Mouse (Mus musculus) ES-Bruce4 (cell line): ENCODE measurements around the gene Dnajc17. TPM values are rescaled to one million over a fixed set of nuclear protein-coding genes. Genes with fewer than 3 reads are reported as not detected.

ENCODE experiments used
- H3K27ac ChIP-seq: 2 replicates; pipeline ENCODE4 v1.5.1; 2012; ENCODE audit warnings: low read length, inconsistent platforms; ENCODE audit not compliant: insufficient read depth
- H3K27me3 ChIP-seq: 2 replicates; pipeline ENCODE4 v1.6.1; 2012; ENCODE audit warnings: mild to moderate bottlenecking, low read length, inconsistent platforms; ENCODE audit not compliant: control insufficient read depth, poor library complexity, insufficient read depth, severe bottlenecking
- H3K36me3 ChIP-seq: 2 replicates; pipeline ENCODE4 v1.6.1; 2012; ENCODE audit warnings: inconsistent platforms, mild to moderate bottlenecking, low read length, moderate library complexity; ENCODE audit not compliant: control insufficient read depth, poor library complexity, insufficient read depth, severe bottlenecking
- H3K4me1 ChIP-seq: one replicate; pipeline ENCODE4 v1.8.1; 2011; ENCODE audit warnings: low read length; ENCODE audit not compliant: control insufficient read depth, insufficient read depth
- H3K4me3 ChIP-seq: 2 replicates; pipeline ENCODE4 v1.5.1; 2011; ENCODE audit warnings: low read depth, mild to moderate bottlenecking, low read length
- H3K9ac ChIP-seq: 2 replicates; pipeline ENCODE4 v1.6.1; 2012; ENCODE audit warnings: low read depth, mild to moderate bottlenecking, inconsistent platforms; ENCODE audit not compliant: poor library complexity, severe bottlenecking
- H3K9me3 ChIP-seq: replicated peaks from 2 replicates; pipeline ENCODE4 v1.6.1; 2012; ENCODE audit warnings: mild to moderate bottlenecking, low read length, inconsistent platforms; ENCODE audit not compliant: control insufficient read depth, poor library complexity, insufficient read depth, severe bottlenecking
- CTCF ChIP-seq: IDR thresholded peaks from one replicate; pipeline ENCODE4 v1.8.1; 2011; ENCODE audit warnings: low read depth, low read length
- EP300 ChIP-seq: IDR thresholded peaks from 2 replicates; pipeline ENCODE4 v1.6.1; 2011; ENCODE audit warnings: low read depth, low read length; ENCODE audit not compliant: insufficient read depth
- POLR2A ChIP-seq: IDR thresholded peaks from one replicate; pipeline ENCODE4 v1.8.1; 2011; ENCODE audit warnings: low read length; ENCODE audit not compliant: insufficient read depth
- polyA plus RNA-seq: library from polyadenylated mRNA; stranded (reverse); fragments of >200 nt; gene quantifications from 2 replicates; pipeline ENCODE4 v1.2.4, GENCODE M21; 2011; ENCODE audit warnings: low read depth; ENCODE audit not compliant: missing spikeins, insufficient read depth, insufficient read length

Gene Dnajc17
- polyA plus RNA-seq, 1 experiment: 12.5 TPM

- TF ChIP-seq POLR2A: no peak
- TF ChIP-seq EP300: no peak
- no peak for TF ChIP-seq CTCF
- H3K27me3 ChIP-seq: no peaks in the 10 kb centered on the region
- H3K9me3 ChIP-seq: no peaks in the 10 kb centered on the region
- H3K4me1 ChIP-seq: no peaks in the 10 kb centered on the region
- H3K27ac ChIP-seq: no peak overlapping the region
- no peak overlapping the region for H3K9ac ChIP-seq
- H3K36me3 ChIP-seq: peaks cover 8% of the 10 kb centered on the region
- H3K4me3 ChIP-seq: no peak overlapping the region
These were observed 56.3 kb downstream of the Dnajc17 start for GRCm38 (mm10) chr2:119152255-119152654.

- H3K36me3 ChIP-seq: peaks cover 8% of the 10 kb centered on the region
- H3K4me3 ChIP-seq: no peak overlapping the region
- no peaks in the 10 kb centered on the region for H3K4me1 ChIP-seq
- H3K9me3 ChIP-seq: no peaks in the 10 kb centered on the region
- no peaks in the 10 kb centered on the region for H3K27me3 ChIP-seq
- H3K9ac ChIP-seq: no peak overlapping the region
- no peak overlapping the region for H3K27ac ChIP-seq
- TF ChIP-seq CTCF (no peak), EP300 (no peak), POLR2A (no peak)
These were observed 60.8 kb downstream of the Dnajc17 start for GRCm38 (mm10) chr2:119147775-119148174.

- no peak overlapping the region for H3K27ac ChIP-seq
- H3K4me3 ChIP-seq: no peak overlapping the region
- H3K9ac ChIP-seq: no peak overlapping the region
- no peaks in the 10 kb centered on the region for H3K4me1 ChIP-seq
- no peaks in the 10 kb centered on the region for H3K27me3 ChIP-seq
- TF ChIP-seq POLR2A (no peak), EP300 (no peak), CTCF (no peak)
- H3K36me3 ChIP-seq: peaks cover 10% of the 10 kb centered on the region
- no peaks in the 10 kb centered on the region for H3K9me3 ChIP-seq
These were observed 61.4 kb downstream of the Dnajc17 start for GRCm38 (mm10) chr2:119147160-119147678.

GRCm38 (mm10) chr2:119146435-119146834 lies 62.2 kb downstream of the Dnajc17 start:
- H3K9me3 ChIP-seq: no peaks in the 10 kb centered on the region
- no peak overlapping the region for H3K9ac ChIP-seq
- no peaks in the 10 kb centered on the region for H3K4me1 ChIP-seq
- H3K27me3 ChIP-seq: no peaks in the 10 kb centered on the region
- peaks cover 10% of the 10 kb centered on the region for H3K36me3 ChIP-seq
- H3K4me3 ChIP-seq: no peak overlapping the region
- TF ChIP-seq POLR2A: no peak
- TF ChIP-seq EP300: no peak
- TF ChIP-seq CTCF: no peak
- H3K27ac ChIP-seq: no peak overlapping the region

GRCm38 (mm10) chr2:119145199-119145598 lies 63.4 kb downstream of the Dnajc17 start:
- peaks cover 12% of the 10 kb centered on the region for H3K36me3 ChIP-seq
- H3K4me1 ChIP-seq: no peaks in the 10 kb centered on the region
- H3K9ac ChIP-seq: no peak overlapping the region
- no peaks in the 10 kb centered on the region for H3K27me3 ChIP-seq
- H3K27ac ChIP-seq: peak overlapping the region; percentile 29; the same call in 1 of the 2 replicates
- no peak overlapping the region for H3K4me3 ChIP-seq
- TF ChIP-seq EP300: 0 out of 2 replicates have a peak, but pooled peaks have one; percentile 18
- no peak for TF ChIP-seq POLR2A
- peak; percentile 57 for TF ChIP-seq CTCF
- no peaks in the 10 kb centered on the region for H3K9me3 ChIP-seq

- H3K27ac ChIP-seq: no peak overlapping the region
- H3K4me1 ChIP-seq: no peaks in the 10 kb centered on the region
- TF ChIP-seq POLR2A (no peak), EP300 (no peak), CTCF (no peak)
- H3K27me3 ChIP-seq: no peaks in the 10 kb centered on the region
- no peak overlapping the region for H3K4me3 ChIP-seq
- peaks cover 63% of the 10 kb centered on the region for H3K36me3 ChIP-seq
- no peaks in the 10 kb centered on the region for H3K9me3 ChIP-seq
- H3K9ac ChIP-seq: no peak overlapping the region
These were observed 72.2 kb downstream of the Dnajc17 start for GRCm38 (mm10) chr2:119136346-119136898.

Other genes starting within 250 kb of the Dnajc17 start
- 8.7 and 9.2 TPM in 2 replicates for gene Ccdc32, start 179.4 kb downstream of the Dnajc17 start, polyA plus RNA-seq
- gene Rpusd2, start 174.0 kb downstream of the Dnajc17 start, polyA plus RNA-seq: 16.2 and 16.8 TPM in 2 replicates
- 90.2 and 96.0 TPM in 2 replicates for gene Knl1, start 161.7 kb downstream of the Dnajc17 start, polyA plus RNA-seq
- 117 and 128 TPM in 2 replicates for gene Rad51, start 96.0 kb downstream of the Dnajc17 start, polyA plus RNA-seq
- gene Rmdn3, start 51.8 kb downstream of the Dnajc17 start, polyA plus RNA-seq: 22.0 and 25.4 TPM in 2 replicates
- 2.2 and 6.0 TPM in 2 replicates for gene Gchfr, start 41.0 kb downstream of the Dnajc17 start, polyA plus RNA-seq
- gene Gm14137, start 34.3 kb downstream of the Dnajc17 start, polyA plus RNA-seq: 0.21 TPM in 1 of 2 replicates, not detected in the other
- gene Zfyve19, start 178 bp downstream of the Dnajc17 start, polyA plus RNA-seq: 11.9 and 13.4 TPM in 2 replicates
- not detected in 2 replicates for gene Ppp1r14d, start 21.1 kb upstream of the Dnajc17 start, polyA plus RNA-seq
- gene Spint1, start 28.6 kb upstream of the Dnajc17 start, polyA plus RNA-seq: 57.3 and 71.4 TPM in 2 replicates
- 0.36 and 0.78 TPM in 2 replicates for gene Rhov, start 62.5 kb upstream of the Dnajc17 start, polyA plus RNA-seq
- gene Vps18, start 79.9 kb upstream of the Dnajc17 start, polyA plus RNA-seq: 11.7 and 12.8 TPM in 2 replicates
- gene Dll4, start 117.0 kb upstream of the Dnajc17 start, polyA plus RNA-seq: 0.18 TPM in 1 of 2 replicates, not detected in the other
- 3.6 and 3.8 TPM in 2 replicates for gene Chac1, start 142.4 kb upstream of the Dnajc17 start, polyA plus RNA-seq